Mouse (Mus musculus) intestine, embryonic 15.5 days (tissue): ENCODE results near the gene Zfp982. TPM values are rescaled to one million over a fixed set of nuclear protein-coding genes. Genes with fewer than 3 reads are reported as not detected.

Experiments
- polyA plus RNA-seq: library from polyadenylated mRNA; unstranded; fragments of >200 nt; fragmentation: Nextera tagmentation; extraction: Ambion mirVana; gene quantifications from 2 replicates; pipeline ENCODE4 v1.2.1, GENCODE M21; 2015

The Zfp982 gene
- polyA plus RNA-seq, 1 experiment from 2014 or later = 5.2 TPM

Other genes with a start within 250 kb of the Zfp982 start
- 0.36 and 0.39 TPM in 2 replicates for gene Zfp988, start 186.7 kb upstream of the Zfp982 start, polyA plus RNA-seq
- gene Zfp978, start 131.1 kb upstream of the Zfp982 start, polyA plus RNA-seq = not detected in 2 replicates
- 0.24 and 0.30 TPM in 2 replicates for gene Gm16503, start 47.8 kb downstream of the Zfp982 start, polyA plus RNA-seq
- 0.33 and 0.49 TPM in 2 replicates for gene Zfp985, start 60.9 kb downstream of the Zfp982 start, polyA plus RNA-seq
- 2.6 and 2.7 TPM in 2 replicates for gene Zfp979, start 150.1 kb downstream of the Zfp982 start, polyA plus RNA-seq
- not detected in 2 replicates for gene Zfp534, start 210.1 kb downstream of the Zfp982 start, polyA plus RNA-seq